Mouse (Mus musculus): ENCODE data around the gene Trabd2b. TPM values are rescaled to one million over a fixed set of nuclear protein-coding genes. Genes with fewer than 3 reads are reported as not detected.

Trabd2b gene
- polyA plus RNA-seq, 1 experiment from 2014 or later, result 2.0 TPM

DNA sequence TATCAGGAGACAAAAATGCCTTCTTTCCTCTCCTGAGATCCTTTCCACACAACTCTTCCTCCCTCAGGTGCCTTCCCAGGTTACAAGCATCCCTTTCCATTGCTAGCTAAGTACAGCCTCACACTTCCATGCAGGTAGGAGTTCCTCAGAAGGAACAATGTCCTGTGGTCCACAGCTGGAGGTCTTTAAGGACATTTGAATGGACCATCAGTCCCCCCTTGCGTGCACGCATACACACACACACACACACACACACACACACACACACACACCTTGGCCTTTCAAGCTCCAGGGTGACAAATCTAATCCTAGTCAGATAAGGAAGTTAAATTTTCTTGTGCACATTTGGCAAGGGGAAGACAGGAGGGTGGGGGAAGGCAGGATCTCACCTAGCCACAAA is 36.9 kb upstream of the Trabd2b start:
- 78% methylated on average over 2 of the region's 2 CpGs for WGBS
- H3K27ac ChIP-seq (ENCODE audit: low read depth, low read length), result no peak overlapping the region

DNA sequence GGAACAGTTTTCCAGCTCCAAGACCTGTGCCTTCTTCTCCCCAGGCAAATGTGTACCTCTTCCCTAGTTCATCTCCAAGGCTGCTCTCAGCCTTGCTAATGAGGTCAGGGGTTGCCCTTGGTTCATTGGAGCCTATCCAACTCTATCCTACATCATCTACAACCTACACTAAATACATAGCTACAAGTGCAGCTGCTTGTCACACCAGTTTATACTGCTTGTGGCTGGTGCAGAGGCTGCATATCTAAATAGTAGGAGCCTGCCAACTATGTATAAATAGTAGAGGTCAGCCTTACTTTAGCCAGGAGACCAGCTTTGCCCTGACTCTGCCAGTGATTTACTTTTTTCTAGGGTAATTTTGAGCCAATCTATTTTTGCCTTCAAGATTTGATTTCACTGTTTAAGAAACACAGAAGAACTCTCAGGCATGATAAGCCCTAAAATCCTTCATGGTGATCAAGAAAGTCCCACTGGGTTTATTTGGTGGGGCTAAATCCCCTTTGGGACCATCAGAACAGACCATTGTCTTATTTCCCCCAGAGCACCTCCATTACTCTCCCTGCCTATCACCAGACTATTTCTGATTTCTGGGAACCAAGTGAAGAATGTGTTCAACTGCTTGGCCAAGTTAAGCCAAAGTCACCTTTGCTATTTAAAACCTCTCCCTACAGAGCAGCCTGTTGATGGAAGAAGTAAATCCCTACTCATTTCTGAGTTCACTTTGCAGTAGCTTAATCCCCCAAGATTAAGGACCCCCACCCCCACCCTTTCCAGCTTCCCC is 35.4 kb upstream of the Trabd2b start:
- no peak overlapping the region for H3K4me2 ChIP-seq (replicated peaks; ENCODE audit: low read depth, low read length)
- no peaks in the 10 kb centered on the region for H3K9me3 ChIP-seq (ENCODE audit: control insufficient read depth, low read length)
- ATAC-seq (ENCODE audit: low FRiP score) (no peak), DNase-seq (ENCODE audit: low spot score) (no peak)
- no peak overlapping the region for H3K4me3 ChIP-seq (ENCODE audit: low read depth, low read length)
- no peak overlapping the region for H3K27ac ChIP-seq (ENCODE audit: low read depth, low read length)
- H3K4me1 ChIP-seq (replicated peaks; ENCODE audit: control insufficient read depth, insufficient read depth, low read length), result no peaks in the 10 kb centered on the region
- no peak overlapping the region for H3K9ac ChIP-seq (ENCODE audit: low read depth, low read length)
- no peaks in the 10 kb centered on the region for H3K27me3 ChIP-seq (ENCODE audit: control insufficient read depth, insufficient read depth, low read length)
- H3K36me3 ChIP-seq (ENCODE audit: control insufficient read depth, insufficient read depth, low read length), result no peaks in the 10 kb centered on the region

More for the DNA sequence above, 36.9 kb upstream of the Trabd2b start:
- H3K27me3 ChIP-seq (ENCODE audit: control insufficient read depth, insufficient read depth, low read length), result no peaks in the 10 kb centered on the region
- H3K9me3 ChIP-seq (ENCODE audit: control insufficient read depth, low read length), result no peaks in the 10 kb centered on the region
- no peak overlapping the region for H3K9ac ChIP-seq (ENCODE audit: low read depth, low read length)
- no peaks in the 10 kb centered on the region for H3K36me3 ChIP-seq (ENCODE audit: control insufficient read depth, insufficient read depth, low read length)
- H3K4me3 ChIP-seq (ENCODE audit: low read depth, low read length), result no peak overlapping the region
- no peak for DNase-seq (ENCODE audit: low spot score)
- H3K4me1 ChIP-seq (replicated peaks; ENCODE audit: control insufficient read depth, insufficient read depth, low read length), result no peaks in the 10 kb centered on the region
- no peak for ATAC-seq (ENCODE audit: low FRiP score)
- no peak overlapping the region for H3K4me2 ChIP-seq (replicated peaks; ENCODE audit: low read depth, low read length)

DNA sequence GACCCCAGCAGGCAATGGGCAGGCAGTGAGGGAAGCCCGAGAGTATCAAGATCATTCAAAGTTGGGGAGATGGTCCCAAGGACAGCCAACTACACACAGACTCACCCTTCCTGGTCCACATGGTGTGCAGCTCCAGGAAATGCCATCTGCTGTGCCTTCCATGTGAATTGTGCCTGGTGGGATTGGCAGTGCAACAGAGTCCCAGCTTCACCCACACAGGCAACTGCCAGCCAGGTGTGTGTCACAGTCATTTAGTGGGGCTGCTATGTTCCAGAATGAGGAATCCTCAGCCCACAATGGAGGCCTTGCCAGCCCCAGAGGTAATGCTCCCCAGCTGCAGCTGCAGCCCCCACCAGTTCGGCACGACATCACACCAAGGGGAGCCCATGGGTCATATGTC is 33.8 kb upstream of the Trabd2b start:
- H3K4me2 ChIP-seq (replicated peaks; ENCODE audit: low read depth, low read length), result no peak overlapping the region
- H3K4me1 ChIP-seq (replicated peaks; ENCODE audit: control insufficient read depth, insufficient read depth, low read length), result no peaks in the 10 kb centered on the region
- WGBS, result 73% methylated on average over 3 of the region's 3 CpGs
- H3K27me3 ChIP-seq (ENCODE audit: control insufficient read depth, insufficient read depth, low read length), result no peaks in the 10 kb centered on the region
- H3K27ac ChIP-seq (ENCODE audit: low read depth, low read length), result no peak overlapping the region
- DNase-seq (ENCODE audit: low spot score) (no peak), ATAC-seq (ENCODE audit: low FRiP score) (no peak)
- H3K36me3 ChIP-seq (ENCODE audit: control insufficient read depth, insufficient read depth, low read length), result no peaks in the 10 kb centered on the region
- no peak overlapping the region for H3K4me3 ChIP-seq (ENCODE audit: low read depth, low read length)
- H3K9ac ChIP-seq (ENCODE audit: low read depth, low read length), result no peak overlapping the region
- no peaks in the 10 kb centered on the region for H3K9me3 ChIP-seq (ENCODE audit: control insufficient read depth, low read length)

DNA sequence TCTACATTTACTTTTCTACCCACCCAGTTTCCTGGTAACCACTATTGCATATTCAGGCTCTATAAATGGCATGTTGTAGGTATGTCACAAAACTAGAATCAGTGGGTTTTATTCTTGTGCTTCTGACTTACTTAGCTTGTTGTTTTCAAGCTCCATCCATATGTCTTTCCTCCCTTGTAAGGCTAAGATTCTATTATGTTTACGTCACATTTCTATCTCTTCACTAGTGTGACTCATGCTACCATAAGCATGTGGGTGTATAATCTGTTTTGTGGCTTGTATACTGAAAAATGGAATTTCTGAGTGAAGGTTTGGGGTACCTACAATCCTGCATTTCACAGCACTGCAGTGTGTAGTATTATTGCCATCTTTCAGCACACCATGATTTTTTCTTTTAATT is 32.2 kb upstream of the Trabd2b start:
- no peak overlapping the region for H3K4me2 ChIP-seq (replicated peaks; ENCODE audit: low read depth, low read length)
- H3K27ac ChIP-seq (ENCODE audit: low read depth, low read length), result no peak overlapping the region
- 94% methylated on average over 1 of the region's 1 CpGs for WGBS
- H3K27me3 ChIP-seq (ENCODE audit: control insufficient read depth, insufficient read depth, low read length), result no peaks in the 10 kb centered on the region
- DNase-seq (ENCODE audit: low spot score) (no peak), ATAC-seq (ENCODE audit: low FRiP score) (no peak)
- no peaks in the 10 kb centered on the region for H3K36me3 ChIP-seq (ENCODE audit: control insufficient read depth, insufficient read depth, low read length)
- H3K9ac ChIP-seq (ENCODE audit: low read depth, low read length), result no peak overlapping the region
- H3K4me1 ChIP-seq (replicated peaks; ENCODE audit: control insufficient read depth, insufficient read depth, low read length), result no peaks in the 10 kb centered on the region
- H3K4me3 ChIP-seq (ENCODE audit: low read depth, low read length), result no peak overlapping the region
- H3K9me3 ChIP-seq (ENCODE audit: control insufficient read depth, low read length), result no peaks in the 10 kb centered on the region

DNA sequence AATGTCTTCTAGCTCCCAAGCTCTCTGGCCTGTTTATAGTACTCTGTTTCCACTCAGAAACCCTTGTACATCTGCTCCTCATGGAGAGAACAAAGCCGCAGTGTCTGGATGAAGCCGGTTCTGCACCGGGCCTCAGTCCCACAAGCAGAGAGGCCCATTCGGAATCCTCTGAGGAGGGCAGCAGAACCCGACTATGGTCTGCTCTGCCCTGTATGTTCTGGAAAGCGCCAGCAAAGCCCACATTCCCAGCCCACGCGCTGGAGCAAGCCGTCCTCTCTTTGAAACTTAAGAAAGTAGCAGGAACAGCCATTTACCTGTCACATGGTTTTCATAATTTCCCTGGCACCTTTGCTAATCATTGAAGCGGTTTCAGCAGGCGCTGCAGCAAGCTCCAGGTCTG is 29.0 kb upstream of the Trabd2b start:
- no peak for DNase-seq (ENCODE audit: low spot score)
- Histone ChIP-seq H3K36me3 (ENCODE audit: control insufficient read depth, insufficient read depth, low read length) (no peaks in the 10 kb centered on the region), H3K4me3 (ENCODE audit: low read depth, low read length) (no peak overlapping the region), H3K4me2 (replicated peaks; ENCODE audit: low read depth, low read length) (no peak overlapping the region), H3K4me1 (replicated peaks; ENCODE audit: control insufficient read depth, insufficient read depth, low read length) (no peaks in the 10 kb centered on the region), H3K9me3 (ENCODE audit: control insufficient read depth, low read length) (no peaks in the 10 kb centered on the region), H3K9ac (ENCODE audit: low read depth, low read length) (no peak overlapping the region), H3K27me3 (ENCODE audit: control insufficient read depth, insufficient read depth, low read length) (no peaks in the 10 kb centered on the region), H3K27ac (ENCODE audit: low read depth, low read length) (no peak overlapping the region)
- no peak for ATAC-seq (ENCODE audit: low FRiP score)
- 85% methylated on average over 11 of the region's 11 CpGs for WGBS

DNA sequence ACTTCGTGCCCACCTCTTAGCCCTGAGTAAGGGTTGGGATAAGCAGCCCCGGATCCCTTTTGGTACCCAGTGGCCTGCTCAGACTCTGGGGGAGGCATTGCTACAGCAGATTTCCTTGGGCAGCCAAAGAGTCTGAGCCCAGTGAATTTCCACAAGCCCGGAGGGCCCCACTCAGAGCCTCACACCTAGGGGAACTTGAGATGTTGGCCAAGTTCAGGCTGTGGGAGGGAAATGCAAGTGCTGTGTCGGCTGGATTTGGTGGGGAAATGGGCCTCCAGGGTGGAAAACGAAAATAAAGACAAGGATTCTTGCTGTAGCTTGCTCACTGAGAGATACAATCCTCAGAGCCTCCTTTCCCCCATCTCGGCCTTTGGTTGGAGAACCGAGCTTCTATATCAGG is 28.0 kb upstream of the Trabd2b start:
- no peak for DNase-seq (ENCODE audit: low spot score)
- Histone ChIP-seq H3K9me3 (ENCODE audit: control insufficient read depth, low read length) (no peaks in the 10 kb centered on the region), H3K4me3 (ENCODE audit: low read depth, low read length) (no peak overlapping the region), H3K27me3 (ENCODE audit: control insufficient read depth, insufficient read depth, low read length) (no peaks in the 10 kb centered on the region), H3K4me2 (replicated peaks; ENCODE audit: low read depth, low read length) (no peak overlapping the region), H3K27ac (ENCODE audit: low read depth, low read length) (no peak overlapping the region), H3K36me3 (ENCODE audit: control insufficient read depth, insufficient read depth, low read length) (no peaks in the 10 kb centered on the region), H3K9ac (ENCODE audit: low read depth, low read length) (no peak overlapping the region), H3K4me1 (replicated peaks; ENCODE audit: control insufficient read depth, insufficient read depth, low read length) (no peaks in the 10 kb centered on the region)
- ATAC-seq (ENCODE audit: low FRiP score), result no peak
- WGBS, result 79% methylated on average over 7 of the region's 7 CpGs

DNA sequence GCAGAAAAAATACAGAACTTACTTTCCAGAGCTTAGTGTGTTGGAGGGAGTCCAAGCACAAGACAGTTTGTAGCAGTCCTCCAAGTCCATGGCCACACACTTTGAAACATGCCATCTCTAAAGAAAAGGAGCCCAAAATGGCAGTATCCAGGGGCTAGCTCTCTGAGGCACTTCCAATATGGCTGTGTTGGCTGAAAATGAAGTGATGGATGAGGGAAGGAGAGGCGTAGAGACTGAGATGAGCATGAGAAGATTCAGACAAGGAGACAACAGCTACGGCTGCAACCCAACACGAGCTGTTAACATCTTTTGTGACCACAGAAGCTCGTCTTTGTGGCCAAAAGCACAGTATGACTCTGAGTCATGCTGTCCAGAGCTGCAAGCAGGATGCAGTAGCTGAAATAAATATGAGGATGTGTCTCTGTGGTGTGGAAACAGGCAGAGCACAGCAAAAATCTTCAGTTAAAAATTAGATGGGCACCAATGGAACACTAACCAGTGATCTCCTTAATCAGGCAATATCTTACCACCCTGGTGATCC is 27.0 kb upstream of the Trabd2b start:
- Histone ChIP-seq H3K4me2 (replicated peaks; ENCODE audit: low read depth, low read length) (no peak overlapping the region), H3K36me3 (ENCODE audit: control insufficient read depth, insufficient read depth, low read length) (no peaks in the 10 kb centered on the region), H3K27ac (ENCODE audit: low read depth, low read length) (no peak overlapping the region), H3K9me3 (ENCODE audit: control insufficient read depth, low read length) (no peaks in the 10 kb centered on the region), H3K4me1 (replicated peaks; ENCODE audit: control insufficient read depth, insufficient read depth, low read length) (no peaks in the 10 kb centered on the region), H3K4me3 (ENCODE audit: low read depth, low read length) (no peak overlapping the region), H3K27me3 (ENCODE audit: control insufficient read depth, insufficient read depth, low read length) (no peaks in the 10 kb centered on the region), H3K9ac (ENCODE audit: low read depth, low read length) (no peak overlapping the region)
- ATAC-seq (ENCODE audit: low FRiP score), result no peak
- DNase-seq (ENCODE audit: low spot score), result no peak
- WGBS, result 90% methylated on average over 4 of the region's 4 CpGs

DNA sequence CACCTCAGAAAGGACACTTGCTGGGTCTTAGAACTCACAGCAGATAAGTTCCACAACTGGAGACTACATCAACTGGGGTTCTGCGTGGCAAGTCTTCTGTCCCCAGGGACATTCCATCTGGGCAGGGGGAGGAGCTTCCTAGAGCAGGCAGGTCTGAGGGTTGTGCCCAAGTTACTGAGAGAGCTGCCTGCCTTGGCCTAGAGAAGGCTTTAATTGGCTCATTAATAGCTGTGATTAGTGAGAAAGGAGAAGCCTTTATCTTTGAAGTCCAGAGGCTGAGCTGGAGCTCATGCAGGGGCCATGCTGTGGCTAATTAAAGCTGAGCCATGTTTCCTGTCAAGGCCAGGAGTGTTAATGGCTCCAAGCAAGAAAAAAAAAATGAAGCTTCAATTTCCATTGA is 23.9 kb upstream of the Trabd2b start:
- 23% methylated on average over 1 of the region's 1 CpGs for WGBS
- Histone ChIP-seq H3K9me3 (ENCODE audit: control insufficient read depth, low read length) (no peaks in the 10 kb centered on the region), H3K4me2 (replicated peaks; ENCODE audit: low read depth, low read length) (no peak overlapping the region), H3K4me1 (replicated peaks; ENCODE audit: control insufficient read depth, insufficient read depth, low read length) (no peaks in the 10 kb centered on the region), H3K27ac (ENCODE audit: low read depth, low read length) (no peak overlapping the region), H3K9ac (ENCODE audit: low read depth, low read length) (no peak overlapping the region), H3K27me3 (ENCODE audit: control insufficient read depth, insufficient read depth, low read length) (no peaks in the 10 kb centered on the region), H3K4me3 (ENCODE audit: low read depth, low read length) (no peak overlapping the region), H3K36me3 (ENCODE audit: control insufficient read depth, insufficient read depth, low read length) (no peaks in the 10 kb centered on the region)
- ATAC-seq (ENCODE audit: low FRiP score) (no peak; the same call in 1 of the 2 replicates), DNase-seq (ENCODE audit: low spot score) (no peak)

DNA sequence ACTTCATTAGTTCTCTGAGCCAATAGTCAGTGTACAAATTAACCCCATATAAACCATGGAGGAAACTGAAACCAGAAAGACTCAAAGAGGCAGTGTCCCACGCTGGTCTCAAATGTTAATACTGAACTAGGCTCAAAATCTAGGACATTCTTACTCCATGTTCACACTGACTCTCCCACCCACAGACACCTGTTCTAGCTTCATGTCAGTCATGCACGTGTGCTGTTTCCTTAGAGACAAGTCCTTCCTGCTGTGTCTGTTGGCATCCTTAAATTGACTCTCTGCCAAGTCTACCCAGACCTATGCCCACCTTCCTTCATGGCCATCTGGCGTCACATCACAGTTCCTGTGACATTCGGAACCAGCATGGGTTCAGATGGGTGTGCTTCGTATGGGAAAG is 21.3 kb upstream of the Trabd2b start:
- WGBS, result 89% methylated on average over 5 of the region's 5 CpGs
- Histone ChIP-seq H3K9me3 (ENCODE audit: control insufficient read depth, low read length) (no peaks in the 10 kb centered on the region), H3K36me3 (ENCODE audit: control insufficient read depth, insufficient read depth, low read length) (no peaks in the 10 kb centered on the region), H3K27ac (ENCODE audit: low read depth, low read length) (no peak overlapping the region), H3K4me2 (replicated peaks; ENCODE audit: low read depth, low read length) (no peak overlapping the region), H3K27me3 (ENCODE audit: control insufficient read depth, insufficient read depth, low read length) (no peaks in the 10 kb centered on the region), H3K4me3 (ENCODE audit: low read depth, low read length) (no peak overlapping the region), H3K9ac (ENCODE audit: low read depth, low read length) (no peak overlapping the region), H3K4me1 (replicated peaks; ENCODE audit: control insufficient read depth, insufficient read depth, low read length) (no peaks in the 10 kb centered on the region)
- no peak for DNase-seq (ENCODE audit: low spot score)
- no peak for ATAC-seq (ENCODE audit: low FRiP score)
